Mouse (Mus musculus) cerebellum, postnatal 4 days (tissue): ENCODE data around the gene Adam1a.
A peak's percentile ranks its signal among the peaks of the same experiment; 100 is the strongest.

Experiments used
- DNase-seq, 2 experiments: peaks; one replicate each; pipeline ENCODE4 v3.0.0; 2022; ENCODE audit warnings: low spot score in 2 of 2, mixed read lengths in 1 of 2

Gene Adam1a

DNA sequence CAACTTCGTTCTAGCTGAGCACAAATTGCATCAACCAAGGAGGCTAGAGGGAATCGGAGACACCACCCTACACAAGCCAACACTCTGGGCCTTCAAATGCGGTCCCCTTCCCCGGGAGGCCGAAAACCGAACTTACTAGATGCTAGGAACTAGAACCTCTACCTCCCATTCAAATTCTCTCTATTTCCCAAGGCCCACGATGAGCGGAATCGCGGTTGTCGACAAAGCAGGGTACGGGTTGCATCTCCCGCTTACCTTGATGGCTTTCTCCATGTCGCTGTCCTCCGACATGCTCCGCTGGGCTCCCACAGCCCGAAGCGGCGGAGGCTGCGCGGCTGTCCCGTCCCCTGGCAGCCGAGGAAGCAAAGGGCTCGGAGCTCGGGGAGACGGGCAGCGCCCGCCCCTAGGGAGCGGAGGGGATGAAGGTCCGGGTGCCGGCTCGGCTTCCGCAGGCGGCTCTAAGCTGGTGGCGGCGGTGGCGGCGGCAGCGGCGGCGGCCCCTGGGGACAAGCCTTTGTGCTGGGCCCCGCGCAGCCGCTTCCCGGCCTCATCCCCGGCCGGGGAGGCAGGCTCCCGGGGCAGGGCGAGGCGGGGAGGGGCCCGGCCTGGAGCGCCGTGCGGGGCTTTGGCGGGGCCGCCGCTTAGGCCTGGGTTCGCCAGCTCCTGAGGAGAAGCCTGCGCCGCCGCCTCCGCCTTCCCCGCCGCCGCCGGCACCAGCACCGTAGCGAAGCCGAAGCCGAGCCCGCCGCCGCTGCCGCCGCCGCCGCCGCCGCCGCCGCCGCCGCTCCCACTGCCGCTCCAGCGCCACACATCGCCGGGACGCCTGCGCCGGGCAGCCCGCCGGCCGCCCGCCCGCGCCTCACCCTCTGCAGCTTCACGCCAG lies at the start of gene Adam1a, which contains the start of gene Gm42878:
Gene Adam1a, minus strand, starts transcription at position 573 of the 883 bp plus-strand sequence.
Gene Gm42878, minus strand, starts transcription at position 573 of the 883 bp plus-strand sequence.
- no peak for DNase-seq

DNA sequence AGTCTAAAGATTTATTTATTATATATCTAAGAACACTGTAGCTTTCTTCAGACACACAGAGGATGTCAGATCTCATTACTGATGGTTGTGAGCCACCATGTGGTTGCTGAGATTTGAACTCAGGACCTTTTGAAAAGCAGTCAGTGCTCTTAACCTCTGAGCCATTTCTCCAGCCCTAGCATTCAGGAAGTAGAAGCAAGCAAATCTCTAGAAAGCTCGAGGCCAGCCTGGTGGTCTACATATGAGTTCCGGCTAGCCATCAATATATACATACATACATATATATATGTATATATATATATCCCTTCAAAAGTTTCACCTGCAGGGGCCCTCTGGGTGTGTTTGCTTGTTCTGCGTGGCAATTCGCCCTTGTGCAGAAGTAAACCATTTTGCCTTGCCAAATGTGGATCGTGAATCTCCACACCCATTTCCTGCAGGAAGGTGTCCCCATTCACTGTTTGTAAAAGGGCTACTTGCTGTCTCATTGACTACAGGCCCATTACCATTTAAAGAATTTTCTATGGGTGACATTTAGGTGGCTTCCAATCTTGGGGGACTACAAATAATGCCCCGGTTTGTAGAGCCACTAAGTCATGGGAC lies 49.5 kb upstream of the Adam1a start:
- DNase-seq: no peak

DNA sequence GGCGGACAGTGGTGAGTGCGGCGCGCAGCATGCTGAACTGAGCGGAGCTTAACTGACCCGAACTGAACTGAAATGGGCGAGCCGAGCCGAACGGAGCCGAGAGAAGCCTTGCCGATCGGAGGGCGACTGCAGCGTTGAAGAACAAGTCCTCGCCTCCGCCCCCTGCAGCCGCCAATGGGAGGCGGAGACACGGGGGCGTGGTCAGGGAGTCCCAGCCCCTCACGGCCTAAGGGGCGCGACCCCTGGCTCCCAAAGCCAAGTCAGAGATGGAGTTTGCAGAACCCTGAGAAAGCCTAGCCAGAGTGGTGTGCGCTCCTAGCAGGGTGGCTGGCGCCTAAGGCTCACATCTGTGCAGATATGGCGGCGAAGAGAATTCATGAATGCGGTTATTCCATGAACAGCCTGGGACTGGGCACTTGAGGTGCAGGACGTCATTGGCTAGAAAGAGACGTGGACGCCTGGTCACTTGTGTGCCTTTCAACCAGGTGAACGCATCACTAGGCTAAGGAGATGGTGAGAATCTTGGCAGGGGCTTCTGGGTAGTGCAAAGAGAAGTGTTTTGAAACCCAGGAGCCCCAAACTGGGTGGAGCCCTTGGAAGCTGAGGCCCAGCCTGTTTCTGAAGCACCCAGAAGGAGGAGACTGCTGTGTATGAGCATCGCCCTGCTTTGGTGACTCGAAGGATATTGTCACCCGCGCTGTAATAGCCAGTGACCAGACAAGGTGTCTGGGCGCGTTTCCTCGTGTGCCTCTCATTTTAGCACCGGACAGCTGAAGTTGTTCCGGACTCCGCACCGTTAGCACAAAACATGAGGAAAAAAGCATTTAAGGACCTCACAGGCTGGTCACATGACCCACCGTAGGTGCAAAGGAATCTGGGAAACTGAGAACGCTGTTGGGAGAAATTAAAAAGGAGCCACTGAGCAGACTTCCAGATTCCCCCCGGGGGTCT lies 48.4 kb upstream of the Adam1a start, which contains the start of gene Aldh2:
Gene Aldh2, minus strand, starts transcription at position 374 of the 951 bp plus-strand sequence.
- DNase-seq: peak; percentile 34 to 72

DNA sequence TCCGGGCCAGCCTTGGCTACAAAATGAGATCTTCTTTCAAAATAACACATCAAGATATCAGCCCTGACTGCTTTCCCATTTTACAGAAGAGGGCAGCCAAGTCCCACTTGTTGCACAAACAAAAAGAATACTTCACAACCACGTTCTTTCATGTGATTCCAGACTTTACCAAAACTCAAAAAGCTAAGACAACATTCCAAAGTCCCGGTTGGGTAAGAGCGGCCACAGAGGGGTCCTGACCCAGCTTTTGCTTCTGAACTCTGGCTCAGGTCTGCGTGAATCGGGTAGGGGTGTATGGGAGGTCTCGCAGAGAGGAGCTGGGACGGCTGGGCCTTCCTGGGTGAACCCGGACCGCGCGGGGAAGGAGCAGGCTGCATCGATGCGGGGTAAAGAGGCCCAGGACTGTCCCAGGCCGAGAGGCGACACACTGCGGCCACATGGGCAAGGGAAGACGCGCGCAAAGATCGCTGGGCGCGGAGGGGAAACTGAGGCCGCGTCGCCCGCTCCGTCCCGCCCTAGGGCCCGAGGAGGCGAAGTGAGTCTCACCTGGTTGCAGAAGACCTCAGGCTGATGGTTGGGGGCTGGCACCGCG lies 47.6 kb upstream of the Adam1a start:
- DNase-seq: no peak

DNA sequence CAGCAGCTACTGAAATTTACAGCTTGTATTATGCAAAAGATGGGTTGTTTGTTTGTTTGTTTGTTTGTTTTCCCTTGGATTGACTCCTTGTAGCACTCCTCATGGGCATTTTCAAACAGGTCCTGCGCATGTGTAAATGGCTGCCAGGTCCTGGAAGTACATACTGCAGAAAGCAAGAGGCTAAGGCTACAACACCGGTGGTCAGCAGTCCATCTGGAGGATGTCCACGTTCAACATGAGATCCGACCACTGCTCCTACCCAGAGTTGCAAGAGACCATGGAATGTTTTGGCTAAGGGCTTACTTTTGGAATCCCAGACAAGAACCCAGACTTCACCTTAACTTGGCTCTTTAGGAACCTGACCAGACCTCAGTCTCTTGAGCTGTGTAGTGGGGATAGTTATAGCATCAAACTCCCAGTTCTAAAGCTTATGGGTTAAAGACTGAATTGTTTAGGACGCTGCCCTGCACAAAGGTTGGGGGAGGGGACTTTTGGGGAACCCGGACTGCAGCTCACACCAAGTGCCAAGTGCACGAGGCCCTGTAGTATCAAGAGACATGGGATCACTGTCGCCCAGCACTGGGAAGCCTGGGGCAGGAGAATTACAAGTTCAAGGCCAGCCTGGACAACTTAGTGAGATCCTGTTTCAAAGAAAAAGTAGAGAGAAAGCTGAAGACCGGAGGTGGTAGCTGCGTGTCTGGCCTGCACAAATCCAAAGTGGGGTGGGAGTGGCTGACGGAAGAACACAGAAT lies 47.0 kb upstream of the Adam1a start:
- no peak for DNase-seq

DNA sequence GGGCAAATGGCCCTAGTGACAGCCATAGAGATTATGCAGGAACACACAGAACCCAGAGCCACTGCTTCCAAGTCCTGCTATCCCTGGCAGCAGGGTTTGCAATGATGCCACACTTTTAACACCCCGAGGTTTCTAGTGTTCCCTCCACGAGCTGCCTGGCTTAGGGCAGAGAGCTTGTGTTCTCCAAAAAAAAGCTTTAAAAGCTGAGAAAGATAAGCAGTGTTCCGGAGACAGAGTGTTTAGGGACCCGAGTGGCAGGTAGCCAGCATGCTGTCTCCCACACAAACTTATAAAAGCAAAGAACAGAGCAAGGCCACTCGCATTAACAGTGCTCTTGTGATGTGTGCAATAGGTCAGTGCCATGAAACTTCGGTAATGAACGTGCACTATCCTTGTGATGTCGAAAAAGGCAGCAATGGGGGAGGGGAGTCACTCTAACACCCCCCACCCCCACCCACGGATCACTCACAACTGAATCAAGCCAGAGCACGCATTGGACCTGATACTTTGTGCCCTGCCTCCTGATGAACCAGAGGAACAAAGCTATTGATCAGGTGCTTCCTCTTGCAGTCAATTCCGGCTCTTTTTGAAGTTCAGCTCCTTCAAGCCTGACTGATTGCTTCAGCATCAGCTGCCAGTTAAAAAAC lies 46.3 kb upstream of the Adam1a start:
- no peak for DNase-seq

DNA sequence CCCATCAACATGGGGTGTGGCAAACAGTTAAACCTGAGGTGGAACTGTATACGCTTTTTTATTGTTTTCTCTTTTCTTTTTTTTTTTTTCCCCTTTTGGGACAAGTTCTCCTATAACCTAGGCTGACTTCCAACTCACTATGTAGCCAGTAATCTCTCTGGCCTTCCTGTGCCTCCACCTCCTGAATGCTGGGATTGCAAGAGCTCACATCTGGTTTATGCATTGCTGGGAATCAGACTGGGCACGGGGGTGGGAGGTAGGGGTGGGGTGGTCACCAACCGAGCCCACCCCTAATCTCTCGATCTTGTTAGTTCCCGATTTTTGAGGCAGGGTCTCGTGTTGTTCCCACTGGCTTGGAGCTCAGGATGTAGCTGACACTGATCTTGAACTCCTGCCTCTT lies 44.6 kb upstream of the Adam1a start:
- no peak for DNase-seq

DNA sequence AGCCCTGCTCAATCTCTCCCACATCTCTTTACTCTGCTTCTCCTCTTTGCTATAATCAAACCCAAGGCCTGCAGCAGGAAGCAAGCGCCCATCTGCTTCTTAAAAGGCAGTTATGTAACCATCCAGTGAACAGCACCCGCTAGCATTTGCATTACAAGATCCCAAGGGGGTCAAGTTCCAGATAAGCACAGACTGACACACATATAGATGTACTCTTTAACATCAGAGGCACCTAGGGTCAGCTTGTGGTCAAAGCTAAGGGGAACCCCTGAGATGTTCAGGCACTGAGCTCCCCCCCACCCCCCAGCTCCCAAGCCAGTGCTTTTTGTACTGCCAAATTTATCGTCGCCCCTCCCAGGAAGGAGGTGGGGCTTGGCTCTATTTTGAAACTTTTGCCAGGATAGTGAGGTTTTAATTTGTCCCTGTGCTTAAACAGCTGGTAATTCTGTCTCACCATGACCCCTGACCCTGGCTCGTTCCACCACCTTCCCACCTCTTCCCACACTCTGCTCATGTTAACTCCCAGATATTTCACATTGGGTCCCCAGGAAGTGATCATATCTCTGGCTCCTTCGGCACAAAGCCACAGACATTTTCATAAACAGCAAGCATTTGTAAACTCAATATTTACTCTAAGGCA lies 41.2 kb upstream of the Adam1a start:
- no peak for DNase-seq

DNA sequence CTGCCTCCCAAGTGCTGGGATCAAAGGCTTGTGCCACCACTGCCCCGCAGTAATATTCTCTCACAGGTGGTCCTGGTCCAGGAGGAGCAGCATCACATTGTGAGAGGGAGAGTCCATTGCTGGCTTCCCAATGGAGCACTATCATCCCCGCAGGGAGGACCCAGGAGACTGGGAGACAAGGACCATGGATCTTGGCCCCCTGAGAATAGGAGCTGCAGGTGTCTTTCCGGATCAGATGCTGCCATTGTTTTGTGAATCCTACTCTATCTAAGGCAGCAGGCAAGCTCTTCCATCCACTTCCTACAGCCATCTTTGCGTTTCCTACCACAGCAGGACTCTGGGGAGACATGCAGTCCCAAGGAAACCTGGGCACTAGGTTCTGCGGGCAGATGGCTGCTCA lies 40.4 kb upstream of the Adam1a start:
- DNase-seq: no peak

DNA sequence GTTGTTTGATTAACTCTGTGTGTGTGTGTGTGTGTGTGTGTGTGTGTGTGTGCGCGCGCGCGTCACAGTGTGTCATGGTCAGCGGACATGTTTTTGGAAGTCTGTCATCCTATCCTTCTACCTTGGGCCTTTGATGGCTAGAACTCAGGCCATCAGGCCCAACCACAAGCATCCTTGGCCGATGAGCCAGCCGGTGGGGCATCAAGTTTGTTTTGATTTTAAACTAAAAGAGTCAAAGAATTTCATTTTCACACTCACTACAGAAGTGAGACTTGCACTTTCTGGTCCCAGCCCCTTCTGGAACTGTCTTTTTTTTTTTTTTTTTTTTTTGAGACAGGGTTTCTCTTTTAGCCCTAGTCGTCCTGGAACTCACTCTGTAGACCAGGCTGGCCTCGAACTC lies 39.7 kb upstream of the Adam1a start:
- no peak for DNase-seq

DNA sequence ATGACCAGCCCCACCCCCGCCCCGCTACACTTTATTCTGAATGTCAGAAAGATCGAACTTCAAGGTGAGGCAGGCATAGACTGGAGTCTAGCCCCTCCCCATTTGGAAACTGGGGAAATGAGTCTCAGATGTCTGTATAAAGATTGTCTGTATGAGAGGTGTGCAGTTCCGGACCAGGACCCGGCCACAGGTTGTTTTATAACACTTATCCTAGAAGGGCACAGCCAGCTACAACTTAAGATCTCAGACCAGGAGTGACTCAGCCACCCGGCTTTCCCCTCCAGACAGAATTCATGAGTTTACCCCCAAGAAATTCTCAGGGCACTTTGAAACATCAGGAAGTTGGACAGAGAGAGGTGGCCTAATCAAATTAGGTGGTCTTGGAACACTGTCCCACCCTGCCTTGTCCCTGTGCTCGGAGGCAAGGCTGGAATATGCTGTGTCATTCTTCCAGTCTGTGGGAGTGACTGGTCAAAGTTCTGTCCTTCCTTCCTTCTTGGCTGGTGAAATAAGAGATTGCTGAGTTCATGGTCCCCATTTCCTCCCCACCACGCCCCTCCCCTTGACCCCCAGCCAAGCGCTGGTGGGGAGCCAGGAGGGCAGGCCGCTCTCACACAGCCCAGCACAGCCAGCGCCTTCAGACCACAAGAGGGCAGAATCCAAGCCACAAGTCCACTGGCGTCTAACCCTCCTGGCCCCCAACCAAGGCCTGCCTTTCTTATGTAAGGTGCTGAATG lies 38.7 kb upstream of the Adam1a start:
- peak; percentile 45 to 64 for DNase-seq

DNA sequence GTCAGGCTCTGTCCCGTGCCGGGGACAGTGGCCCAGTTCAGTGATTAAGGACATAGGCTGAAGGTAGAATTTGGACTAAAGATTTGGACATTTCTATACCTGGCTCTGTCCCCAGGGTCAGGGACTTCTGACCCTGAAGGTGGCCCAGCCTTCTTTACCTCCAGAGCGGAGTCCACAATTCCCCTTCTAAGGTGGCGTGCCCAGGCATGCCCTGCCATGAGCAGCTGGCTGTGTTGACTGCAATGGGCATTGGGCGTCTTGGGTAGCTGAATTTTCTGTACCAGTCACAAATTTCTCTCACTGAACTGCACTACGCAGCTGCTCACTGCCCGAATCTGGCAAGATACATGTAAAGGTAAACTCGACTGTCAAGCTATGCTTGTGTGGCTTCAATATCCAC lies 36.7 kb upstream of the Adam1a start:
- DNase-seq: no peak

DNA sequence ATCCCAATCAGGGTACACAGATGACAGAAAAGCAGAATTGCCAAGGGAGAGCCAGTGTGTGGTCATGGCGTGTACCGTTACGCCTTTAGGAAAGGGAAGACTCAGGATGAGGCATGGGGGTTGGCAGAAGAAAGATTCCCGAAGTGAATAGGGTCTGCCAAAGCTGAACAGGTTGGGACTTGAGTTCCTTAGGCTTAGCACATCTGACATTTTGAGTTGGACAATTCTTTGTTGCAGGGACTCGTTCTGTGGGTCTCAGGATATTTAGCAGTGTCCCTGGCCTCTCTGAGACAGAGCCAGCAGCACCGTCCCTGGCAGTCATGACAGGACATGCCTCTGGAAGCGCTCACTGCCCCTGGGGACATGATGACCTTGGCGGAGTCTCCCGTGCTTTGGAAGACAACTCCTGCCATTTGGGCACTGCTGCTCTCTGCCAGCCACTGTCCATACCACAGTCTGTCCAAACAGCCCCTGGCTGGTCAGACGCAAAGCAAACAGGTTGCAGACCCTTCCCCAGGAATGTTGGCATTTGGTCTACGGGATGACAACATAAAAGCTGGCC lies 31.7 kb upstream of the Adam1a start:
- DNase-seq: no peak

DNA sequence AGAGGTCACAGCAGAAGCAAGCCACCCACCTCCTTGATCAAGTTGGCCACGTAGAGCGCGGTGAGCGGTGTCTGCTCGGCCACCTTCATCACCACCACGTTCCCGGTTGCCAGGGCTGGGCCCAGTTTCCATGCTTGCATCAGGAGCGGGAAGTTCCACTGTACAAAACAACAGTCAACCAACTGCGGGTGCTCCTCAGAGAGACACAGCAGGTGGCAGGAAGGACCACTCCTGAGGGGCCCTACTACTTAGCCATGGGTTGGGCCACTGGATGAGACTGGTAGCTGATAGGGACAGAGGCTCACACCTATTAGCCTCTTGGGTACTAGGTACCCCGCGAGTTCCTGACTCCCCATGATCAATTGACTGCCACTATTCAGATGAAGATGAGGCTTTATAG lies 30.6 kb upstream of the Adam1a start:
- DNase-seq: no peak

DNA sequence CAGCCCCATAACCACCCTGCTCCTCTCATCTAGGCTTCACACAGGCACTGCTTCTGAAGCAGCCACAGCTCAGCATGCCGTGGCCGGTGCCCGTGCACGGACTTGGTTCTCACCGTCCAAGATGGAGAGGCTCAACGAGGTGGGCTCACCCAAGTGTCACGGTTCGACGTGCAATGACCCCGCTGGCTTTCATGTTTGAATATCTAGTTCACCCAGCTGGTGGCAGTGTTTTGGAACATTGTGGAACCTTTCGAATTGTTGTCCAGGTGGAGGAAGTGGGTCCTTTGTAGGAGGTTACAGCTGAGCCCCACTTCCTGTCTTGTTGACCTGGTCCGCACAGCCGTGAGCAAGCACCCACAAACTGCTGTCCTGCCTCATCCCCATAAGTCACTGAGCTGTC lies 28.9 kb upstream of the Adam1a start:
- no peak for DNase-seq

DNA sequence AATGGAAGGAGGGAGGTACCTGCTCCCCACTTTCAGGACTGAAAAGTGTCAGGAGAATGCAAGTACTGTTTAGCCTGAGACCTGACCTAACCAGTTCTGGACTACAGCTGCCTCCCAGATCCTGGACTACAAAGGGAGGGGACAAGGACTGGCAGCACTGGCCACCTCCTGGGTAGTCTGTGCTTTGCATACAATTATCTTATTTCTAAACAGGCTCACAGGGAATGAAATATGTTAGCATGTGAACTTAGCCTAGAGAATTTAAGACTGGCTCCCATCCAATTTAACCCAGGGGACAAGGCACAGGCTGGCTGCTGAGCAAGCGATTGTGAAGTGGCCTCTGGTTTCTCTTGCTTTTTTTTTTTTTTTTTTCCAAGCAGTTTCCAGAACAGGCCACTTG lies 25.5 kb upstream of the Adam1a start:
- DNase-seq: no peak

DNA sequence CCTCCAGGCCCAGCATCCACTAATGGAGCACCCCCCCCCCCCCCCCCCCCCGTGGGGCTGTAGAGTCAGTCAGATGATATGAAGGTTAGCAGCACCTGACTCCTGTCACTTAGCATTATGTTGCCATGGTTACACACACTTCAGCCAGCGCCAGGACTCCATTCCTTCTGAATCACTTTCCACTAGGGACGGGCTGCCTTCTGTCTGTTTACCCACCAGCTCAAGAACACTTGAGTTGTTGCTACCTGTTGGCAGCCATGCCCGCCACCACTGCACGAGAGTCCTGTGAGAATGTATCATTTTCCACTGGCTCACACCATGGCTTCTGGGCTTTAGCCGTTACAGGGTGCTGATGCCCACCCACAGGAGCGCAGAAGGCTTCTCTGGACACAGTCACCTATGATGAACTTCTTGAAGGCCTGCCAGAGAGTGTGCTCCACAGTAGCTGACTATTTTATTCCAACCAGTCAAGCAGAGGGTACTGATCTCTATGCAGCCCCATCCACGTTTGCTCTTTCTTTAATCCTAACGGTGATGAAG lies 24.7 kb upstream of the Adam1a start:
- no peak for DNase-seq

DNA sequence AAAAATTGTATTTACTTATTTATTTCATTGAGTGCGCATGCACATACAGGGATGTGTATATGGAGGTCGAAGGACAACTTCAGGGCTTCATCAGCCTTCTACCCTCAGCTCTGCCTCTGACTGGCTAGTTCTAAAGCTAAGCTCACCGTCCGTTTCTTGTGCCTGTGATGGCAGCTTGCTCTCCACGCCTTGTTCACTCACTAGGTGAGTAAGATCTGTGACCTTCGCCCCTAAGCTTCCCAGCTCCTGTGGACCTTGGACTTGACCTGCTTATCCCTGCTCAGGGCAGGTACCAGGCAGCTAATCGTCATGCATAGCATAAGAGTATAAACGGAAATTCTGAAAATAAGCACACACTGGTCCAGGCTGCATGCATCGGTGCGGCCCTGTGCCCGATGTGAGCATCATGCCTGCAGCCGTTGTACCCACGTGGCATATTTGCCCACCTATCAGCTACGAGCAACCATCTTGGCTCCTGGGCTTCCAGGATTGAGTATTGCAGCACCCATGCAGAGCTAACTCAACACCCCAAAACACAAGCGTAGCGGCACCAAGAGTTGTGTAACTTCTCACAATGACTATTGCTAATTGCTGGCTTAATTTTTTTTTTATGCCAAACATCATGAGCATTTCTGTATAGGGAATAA lies 20.9 kb upstream of the Adam1a start:
- no peak for DNase-seq
